Mouse (Mus musculus) liver, embryonic 14.5 days (tissue): ENCODE results near the gene Plekhs1. TPM values are rescaled to one million over a fixed set of nuclear protein-coding genes. Genes with fewer than 3 reads are reported as not detected.

ENCODE experiments used
- ATAC-seq: fragments of 200-750 bp; cut with Nextera tagmentation; 2 replicates; pipeline ENCODE4 v1.8.0; 2017; ENCODE audit warnings: moderate number of reproducible peaks, mild to moderate bottlenecking, moderate library complexity; ENCODE audit not compliant: insufficient read depth
- DNase-seq, 3 experiments: peaks; one replicate each; pipeline ENCODE4 v3.0.0-alpha.2; 2012 to 2013; ENCODE audit warnings: low read depth in 3 of 3, low spot score in 3 of 3
- H3K27ac ChIP-seq: fragments of 300-500 bp; sonication (generic); 2 replicates; pipeline ENCODE4 v1.5.1; 2014; ENCODE audit warnings: moderate library complexity, mild to moderate bottlenecking, control low read depth, inconsistent platforms
- H3K27me3 ChIP-seq: fragments of 300-500 bp; sonication (generic); 2 replicates; pipeline ENCODE4 v1.6.1; 2014; ENCODE audit warnings: mild to moderate bottlenecking, low read length, moderate library complexity; ENCODE audit not compliant: control insufficient read depth, insufficient read depth
- H3K36me3 ChIP-seq: fragments of 300-500 bp; sonication (generic); replicated peaks from 2 replicates; pipeline ENCODE4 v1.6.1; 2014; ENCODE audit warnings: low read depth; ENCODE audit not compliant: control insufficient read depth, insufficient read depth
- H3K4me1 ChIP-seq, 2 experiments: fragments of 200-500 bp in 1 of 2; fragments of 300-500 bp in 1 of 2; sonication (generic) in 1 of 2; replicated peaks; 2 replicates each; pipeline ENCODE4 v1.6.1; 2012 to 2014; ENCODE audit warnings: antibody characterized with exemption in 1 of 2, inconsistent platforms in 1 of 2, low read length in 1 of 2; ENCODE audit not compliant: control insufficient read depth in 2 of 2, insufficient read depth in 2 of 2
- H3K4me2 ChIP-seq: fragments of 300-500 bp; sonication (generic); 2 replicates; pipeline ENCODE4 v1.6.1; 2014; ENCODE audit warnings: low read depth, mild to moderate bottlenecking, control low read depth, moderate library complexity
- H3K4me3 ChIP-seq, 2 experiments: fragments of 200-500 bp in 1 of 2; fragments of 300-500 bp in 1 of 2; sonication (generic) in 1 of 2; 2 replicates each; pipeline ENCODE4 v1.5.1; 2012 to 2014; ENCODE audit warnings: low read depth in 2 of 2, low read length in 2 of 2, mild to moderate bottlenecking in 2 of 2, control low read depth in 1 of 2, inconsistent platforms in 1 of 2, moderate library complexity in 1 of 2; ENCODE audit not compliant: insufficient read depth in 1 of 2
- H3K9ac ChIP-seq: fragments of 300-500 bp; sonication (generic); replicated peaks from 2 replicates; pipeline ENCODE4 v1.6.1; 2014; ENCODE audit warnings: mild to moderate bottlenecking, control low read depth, moderate library complexity
- H3K9me3 ChIP-seq: fragments of 300-500 bp; sonication (generic); 2 replicates; pipeline ENCODE4 v1.6.1; 2016; ENCODE audit warnings: low read length, mixed read lengths; ENCODE audit not compliant: control insufficient read depth
- CTCF ChIP-seq: IDR thresholded peaks from 2 replicates; pipeline ENCODE4 v1.5.1; 2016; ENCODE audit warnings: antibody characterized with exemption, low read depth, control low read depth
- EP300 ChIP-seq: IDR thresholded peaks from 2 replicates; pipeline ENCODE4 v1.6.1; 2016; ENCODE audit warnings: antibody characterized with exemption, low read depth
- WGBS: fragments of 180-500 bp; shearing (Covaris S2); extraction: QIAGEN DNeasy Blood & Tissue Kit; methylation state at CpG from one replicate; pipeline ENCODE4 v1.1.7; 2014; ENCODE audit not compliant: insufficient replicate concordance; 5-methylcytosine and 5-hydroxymethylcytosine counted together
- polyA plus RNA-seq, 2 experiments: library from polyadenylated mRNA; depleted of rRNA in 1 of 2; stranded (reverse) in 1 of 2; unstranded in 1 of 2; fragments of >200 nt; fragmentation: Nextera tagmentation in 1 of 2; extraction: Ambion mirVana in 1 of 2; gene quantifications; 2 replicates each; pipeline versions ENCODE4 v1.2.1 to v1.2.3; 2012 to 2014

Plekhs1 gene
- polyA plus RNA-seq, 2 experiments = 0.08 TPM; not detected in 1

DNA sequence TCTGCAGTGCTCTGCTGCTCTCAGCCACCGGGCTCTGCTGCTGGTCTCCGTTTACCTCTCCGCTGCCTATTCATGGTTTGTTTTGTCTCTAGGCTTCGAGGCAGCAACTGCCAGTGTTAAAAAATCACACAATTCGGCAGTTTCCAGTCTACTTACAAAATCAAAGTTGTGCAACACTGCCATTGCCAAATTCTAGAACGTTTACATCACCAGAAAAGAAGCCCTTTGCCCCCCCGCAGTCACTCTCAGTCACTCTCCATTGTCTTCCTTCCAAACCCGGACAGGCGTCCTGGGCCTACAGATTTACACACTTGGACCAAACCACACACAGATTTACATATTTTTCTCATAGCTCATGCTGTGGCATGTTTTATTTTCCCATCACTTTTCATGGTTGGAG, 73.6 kb downstream of the Plekhs1 start:
- Histone ChIP-seq H3K4me2 (no peak overlapping the region), H3K27ac (no peak overlapping the region), H3K9ac (no peak overlapping the region), H3K4me3 (no peak overlapping the region), H3K36me3 (peaks cover 24% of the 10 kb centered on the region), H3K4me1 (no peaks in the 10 kb centered on the region), H3K9me3 (no peaks in the 10 kb centered on the region), H3K27me3 (no peaks in the 10 kb centered on the region)
- ATAC-seq = no peak
- TF ChIP-seq EP300 (0 out of 2 replicates have a peak, but pooled peaks have one; percentile 10), CTCF (no peak)
- DNase-seq = peak in 1 of 3 experiments; percentile 38
- WGBS = 69% methylated on average over 9 of the region's 9 CpGs

DNA sequence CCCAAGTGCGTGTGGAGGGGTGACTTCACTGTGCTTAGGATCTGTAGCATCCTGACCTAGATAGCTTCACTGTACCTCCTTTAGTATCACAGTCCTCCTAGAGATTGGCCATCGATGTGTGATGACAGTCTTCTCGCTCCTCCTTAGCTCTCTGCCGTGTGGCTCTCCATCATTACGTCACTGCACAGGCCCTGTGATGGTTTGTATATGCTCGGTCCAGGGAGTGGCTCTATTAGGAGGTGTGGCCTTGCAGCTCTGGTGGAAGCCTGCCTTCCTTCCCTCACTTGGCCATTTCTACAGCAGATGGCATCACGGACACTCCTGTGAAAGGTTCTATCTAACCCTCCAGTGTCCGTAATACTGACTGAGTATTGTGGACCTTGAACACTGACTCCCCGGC, 74.3 kb downstream of the Plekhs1 start:
- peaks cover 30% of the 10 kb centered on the region for H3K36me3 ChIP-seq

More for the DNA sequence above, 74.3 kb downstream of the Plekhs1 start:
- Histone ChIP-seq H3K27me3 (no peaks in the 10 kb centered on the region), H3K9me3 (no peaks in the 10 kb centered on the region), H3K4me2 (no peak overlapping the region), H3K9ac (no peak overlapping the region), H3K4me1 (no peaks in the 10 kb centered on the region), H3K27ac (no peak overlapping the region), H3K4me3 (no peak overlapping the region)
- DNase-seq (no peak), ATAC-seq (no peak)
- WGBS = 79% methylated on average over 9 of the region's 9 CpGs
- no peak for TF ChIP-seq EP300
- no peak for TF ChIP-seq CTCF

Other genes with a start within 250 kb of the Plekhs1 start
- 38.0 and 39.8 TPM in 2 replicates for gene Habp2, start 174.5 kb upstream of the Plekhs1 start, polyA plus RNA-seq (2012; rRNA removed)
- gene Habp2, start 174.5 kb upstream of the Plekhs1 start, polyA plus RNA-seq (2014; fragmentation: Nextera tagmentation; extraction: Ambion mirVana) = 42.4 and 45.0 TPM in 2 replicates
- 0.06 and 0.10 TPM in 2 replicates for gene Nrap, start 71.6 kb upstream of the Plekhs1 start, polyA plus RNA-seq (2012; rRNA removed)
- 0.05 and 0.06 TPM in 2 replicates for gene Nrap, start 71.6 kb upstream of the Plekhs1 start, polyA plus RNA-seq (2014; fragmentation: Nextera tagmentation; extraction: Ambion mirVana)
- 6.7 and 9.5 TPM in 2 replicates for gene Casp7, start 64.5 kb upstream of the Plekhs1 start, polyA plus RNA-seq (2012; rRNA removed)
- 11.9 and 13.2 TPM in 2 replicates for gene Casp7, start 64.5 kb upstream of the Plekhs1 start, polyA plus RNA-seq (2014; fragmentation: Nextera tagmentation; extraction: Ambion mirVana)
- gene Dclre1a, start 86.6 kb downstream of the Plekhs1 start, polyA plus RNA-seq (2012; rRNA removed) = 8.1 and 12.0 TPM in 2 replicates
- gene Dclre1a, start 86.6 kb downstream of the Plekhs1 start, polyA plus RNA-seq (2014; fragmentation: Nextera tagmentation; extraction: Ambion mirVana) = 17.1 and 17.9 TPM in 2 replicates
- 3.9 and 5.0 TPM in 2 replicates for gene Nhlrc2, start 86.6 kb downstream of the Plekhs1 start, polyA plus RNA-seq (2012; rRNA removed)
- 6.9 and 7.3 TPM in 2 replicates for gene Nhlrc2, start 86.6 kb downstream of the Plekhs1 start, polyA plus RNA-seq (2014; fragmentation: Nextera tagmentation; extraction: Ambion mirVana)